Mouse (Mus musculus): Measurements from ENCODE around the gene Csrnp2.

- no peak for TF ChIP-seq MAFK (IDR thresholded peaks at IDR 0.05; ENCODE audit: insufficient read depth, low read depth, low read length)
- TF ChIP-seq HCFC1 (IDR thresholded peaks at IDR 0.05; ENCODE audit: borderline replicate concordance, insufficient read depth, low read length): no peak
Observed at GRCm38 (mm10) chr15:100465432-100465831, 29.9 kb downstream of the Csrnp2 start.

All from ES-E14 (cell line).